Mouse (Mus musculus): ENCODE data around the gene Kars.
A peak's percentile ranks its signal among the peaks of the same experiment; 100 is the strongest.

Gene Kars

GRCm38 (mm10) chr8:111982116-111982515 lies 29.0 kb downstream of the Kars start:
- no peak for DNase-seq (ENCODE audit: low spot score in 2 of 2)

- no peak for DNase-seq (ENCODE audit: low spot score in 2 of 2)
Observed at GRCm38 (mm10) chr8:111978147-111978546, 33.0 kb downstream of the Kars start.

- DNase-seq (ENCODE audit: low spot score in 2 of 2) = no peak
Observed at GRCm38 (mm10) chr8:111976326-111976725, 34.8 kb downstream of the Kars start.

DNA sequence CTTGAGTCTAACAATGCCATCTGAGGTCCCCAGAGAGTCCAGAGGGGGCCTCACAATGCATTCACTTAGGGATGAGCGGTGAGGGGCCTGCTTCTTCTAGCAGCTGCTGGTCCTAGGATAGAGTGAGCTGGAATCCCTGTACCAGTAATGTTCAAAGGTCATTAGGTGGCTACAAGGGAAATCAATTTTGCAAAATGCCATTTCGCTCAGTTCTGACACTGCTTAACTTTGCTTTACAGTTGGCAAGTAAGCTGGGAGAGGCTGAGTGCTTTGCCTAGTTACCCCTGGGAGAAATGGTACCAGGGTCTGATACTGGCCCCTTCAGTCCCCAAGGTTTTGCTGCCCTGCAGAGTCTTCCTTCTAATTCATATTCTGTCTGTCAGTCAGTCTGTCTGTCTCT lies 35.4 kb downstream of the Kars start:
- DNase-seq (ENCODE audit: low spot score in 2 of 2) = no peak

DNA sequence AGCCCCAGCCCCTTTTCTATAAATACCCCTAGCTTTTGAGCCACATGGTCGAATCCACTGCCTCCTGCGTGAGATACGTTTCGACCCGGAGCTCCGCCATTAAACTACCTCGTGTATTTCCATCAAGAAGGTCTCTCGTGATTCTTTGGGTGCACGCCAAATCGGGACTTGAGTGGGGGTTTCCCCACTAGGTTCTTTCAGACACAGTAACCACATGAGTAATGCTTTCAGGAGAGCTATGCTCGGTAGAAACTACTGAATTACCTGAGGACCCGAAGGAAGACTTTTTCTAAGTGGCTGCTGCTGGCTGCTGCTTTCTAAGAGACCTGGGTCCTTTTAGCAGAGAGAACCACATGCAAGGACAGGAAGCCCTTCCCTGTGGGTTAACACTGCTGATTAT lies 37.0 kb downstream of the Kars start:
- DNase-seq (ENCODE audit: low spot score in 2 of 2) = no peak

DNA sequence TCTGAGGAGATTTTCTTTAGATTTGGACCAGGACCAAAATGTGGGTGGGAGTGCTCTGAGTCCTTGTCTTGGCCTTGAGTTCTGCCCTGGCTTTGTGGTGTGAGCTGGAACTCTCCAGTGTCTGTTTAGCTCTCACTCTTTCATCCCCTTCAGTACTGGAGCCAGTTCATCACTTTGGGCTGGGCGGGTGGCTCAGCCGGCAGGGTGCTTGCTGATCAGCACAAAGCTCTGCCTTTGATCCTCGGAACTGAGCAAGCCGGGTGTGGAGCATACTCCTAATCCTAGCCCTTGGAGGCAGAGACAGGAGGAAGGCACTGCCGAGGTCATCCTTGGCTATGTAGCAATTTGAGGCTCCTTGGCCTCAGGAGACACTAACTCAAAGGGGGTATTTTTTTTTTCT lies 42.1 kb downstream of the Kars start:
- DNase-seq (ENCODE audit: low spot score in 2 of 2) = no peak

- DNase-seq (ENCODE audit: low spot score in 2 of 2) = no peak
Observed at GRCm38 (mm10) chr8:111968541-111968940, 42.6 kb downstream of the Kars start.

- DNase-seq (ENCODE audit: low spot score in 2 of 2) = no peak
Observed at GRCm38 (mm10) chr8:111967246-111967870, 43.8 kb downstream of the Kars start.

GRCm38 (mm10) chr8:111964849-111965561 lies 46.1 kb downstream of the Kars start:
- no peak for DNase-seq (ENCODE audit: low spot score in 2 of 2)

DNA sequence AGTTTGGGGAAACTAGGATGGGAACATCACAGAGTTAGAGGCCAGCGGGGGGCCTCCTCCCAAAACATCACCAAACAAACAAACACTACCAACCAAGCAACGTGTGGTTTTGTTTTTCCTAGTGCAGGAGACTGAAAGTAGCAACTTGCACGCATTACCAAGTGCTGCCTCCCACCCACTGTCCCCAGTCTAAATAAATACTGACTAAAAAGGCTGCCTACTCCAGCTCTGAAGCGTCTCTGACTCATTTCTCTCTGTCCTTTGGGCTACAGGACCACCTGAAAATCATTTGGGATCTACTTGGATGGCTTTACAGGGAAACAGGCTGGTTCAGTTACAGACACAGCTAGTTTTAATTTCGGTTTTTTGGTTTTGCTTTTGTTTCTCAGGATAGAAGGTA lies 46.8 kb downstream of the Kars start:
- DNase-seq (ENCODE audit: low spot score in 2 of 2) = no peak

DNA sequence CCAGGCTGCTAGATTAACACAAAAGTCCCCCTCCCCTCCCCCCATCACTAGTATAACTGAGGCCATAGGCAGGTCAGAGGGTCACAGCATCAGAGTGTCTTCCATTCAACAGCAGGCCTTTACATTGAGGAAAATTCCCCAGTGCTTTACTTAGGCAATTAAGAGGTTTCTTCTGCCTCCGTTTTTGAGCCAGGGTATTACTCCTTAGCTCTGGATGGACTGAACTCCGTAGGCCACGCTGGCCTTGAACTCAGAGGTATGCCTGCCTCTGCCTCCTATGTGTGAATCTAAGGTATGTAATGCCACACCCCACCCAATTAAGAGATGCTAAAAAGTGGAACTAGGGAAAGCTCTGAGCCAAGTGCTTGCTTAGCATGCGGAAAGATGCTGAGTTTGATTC lies 47.6 kb downstream of the Kars start:
- no peak for DNase-seq (ENCODE audit: low spot score in 2 of 2)

- no peak for DNase-seq (ENCODE audit: low spot score in 2 of 2)
Observed at GRCm38 (mm10) chr8:111963091-111963490, 48.0 kb downstream of the Kars start.

- no peak for DNase-seq (ENCODE audit: low spot score in 2 of 2)
Observed at GRCm38 (mm10) chr8:111962589-111962988, 48.5 kb downstream of the Kars start.

DNA sequence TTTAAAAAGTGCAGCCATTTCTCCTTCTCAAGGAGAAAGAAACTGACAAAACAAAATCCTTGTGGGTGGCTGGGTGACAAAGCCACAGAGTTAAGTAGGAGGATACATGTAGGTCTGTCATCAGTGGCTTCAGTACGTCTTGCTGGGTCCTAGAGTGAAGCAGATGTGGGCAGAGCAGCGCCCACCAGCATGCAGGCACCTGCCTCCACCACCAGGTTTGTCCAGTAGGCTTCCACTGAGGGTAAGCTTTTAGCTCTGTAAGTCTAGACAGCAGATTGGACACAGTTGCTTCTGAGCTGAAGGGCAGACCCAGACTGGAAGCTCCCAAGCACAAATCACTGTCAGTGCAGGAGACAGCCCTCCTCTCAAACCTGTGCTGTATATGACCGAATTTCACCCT lies 49.8 kb downstream of the Kars start:
- no peak for DNase-seq (ENCODE audit: low spot score in 2 of 2)

DNA sequence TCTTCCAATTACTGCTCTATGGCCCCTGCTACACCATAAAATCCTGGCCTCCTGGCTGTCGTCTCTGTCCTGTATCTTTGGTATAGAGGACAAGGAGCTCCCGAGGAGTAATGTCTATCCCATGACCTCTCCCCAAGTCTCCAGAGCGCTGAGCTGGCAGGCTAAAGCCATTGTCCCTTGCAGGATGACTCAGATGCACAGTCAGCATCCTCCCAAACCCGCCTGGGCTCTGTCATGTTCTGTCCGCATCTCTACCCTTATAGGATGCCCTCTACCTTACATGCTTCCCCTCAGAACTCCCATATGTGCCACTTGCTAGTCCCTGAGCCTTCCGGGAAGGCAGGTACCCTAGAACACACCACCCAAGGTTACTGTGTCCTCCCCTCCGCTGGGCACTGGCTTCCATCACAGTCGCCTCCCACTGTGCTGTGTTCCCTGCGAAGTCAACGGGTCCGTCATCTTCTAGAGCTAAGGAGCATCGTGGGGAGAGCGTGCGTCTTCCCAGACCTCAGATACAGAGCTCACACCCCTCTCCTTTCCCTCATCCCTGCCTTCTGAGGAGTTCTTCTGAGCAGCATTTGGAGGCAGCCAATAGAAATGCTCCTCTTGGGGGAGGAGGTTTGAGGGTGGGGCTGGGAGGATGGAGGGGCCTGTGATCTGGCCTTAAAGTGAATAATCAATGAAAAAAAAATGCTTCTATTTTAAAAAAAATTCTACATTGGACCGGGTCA lies 50.4 kb downstream of the Kars start:
- DNase-seq (ENCODE audit: low spot score in 2 of 2) = no peak

GRCm38 (mm10) chr8:111957231-111957630 lies 53.9 kb downstream of the Kars start:
- no peak for DNase-seq (ENCODE audit: low spot score in 2 of 2)

GRCm38 (mm10) chr8:111955879-111956278 lies 55.2 kb downstream of the Kars start:
- no peak for DNase-seq (ENCODE audit: low spot score in 2 of 2)

DNA sequence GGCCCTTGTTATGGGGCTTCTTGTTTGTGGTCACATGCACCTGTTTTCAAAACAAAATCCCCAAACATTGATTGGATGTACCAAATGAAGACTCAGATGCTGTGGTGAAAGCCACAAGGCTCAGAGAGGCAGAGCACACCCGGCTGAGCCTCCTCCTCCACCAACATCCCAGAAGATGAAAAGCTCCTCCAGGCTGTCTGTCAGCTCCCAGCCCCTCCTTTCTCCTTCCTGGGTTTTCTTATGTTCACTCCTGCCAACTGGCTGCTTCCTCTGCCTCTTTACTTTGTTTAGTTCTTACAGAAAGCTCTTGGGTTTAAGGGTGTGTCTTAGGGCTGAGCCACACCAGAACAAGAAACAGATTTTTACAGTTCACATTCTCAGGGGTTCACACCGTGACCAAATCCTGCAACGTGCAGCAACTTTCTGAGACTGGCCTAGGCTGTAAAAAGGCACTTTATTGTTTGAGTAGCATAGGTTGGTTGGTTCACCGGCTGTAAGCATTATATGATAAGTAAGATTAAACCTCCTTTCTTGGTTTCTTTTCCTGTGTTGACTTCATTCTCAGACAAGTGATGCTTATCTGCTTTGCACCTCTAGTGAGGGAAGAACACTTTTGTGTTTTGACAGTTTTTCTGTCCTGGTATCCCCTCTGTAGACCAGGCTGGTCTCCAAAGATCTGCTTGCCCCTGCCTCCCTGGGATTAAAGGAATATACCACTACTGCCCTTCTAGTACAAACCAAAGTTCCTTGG lies 56.1 kb downstream of the Kars start:
- DNase-seq (ENCODE audit: low spot score in 2 of 2) = peak in 1 of 2 experiments; percentile 7

DNA sequence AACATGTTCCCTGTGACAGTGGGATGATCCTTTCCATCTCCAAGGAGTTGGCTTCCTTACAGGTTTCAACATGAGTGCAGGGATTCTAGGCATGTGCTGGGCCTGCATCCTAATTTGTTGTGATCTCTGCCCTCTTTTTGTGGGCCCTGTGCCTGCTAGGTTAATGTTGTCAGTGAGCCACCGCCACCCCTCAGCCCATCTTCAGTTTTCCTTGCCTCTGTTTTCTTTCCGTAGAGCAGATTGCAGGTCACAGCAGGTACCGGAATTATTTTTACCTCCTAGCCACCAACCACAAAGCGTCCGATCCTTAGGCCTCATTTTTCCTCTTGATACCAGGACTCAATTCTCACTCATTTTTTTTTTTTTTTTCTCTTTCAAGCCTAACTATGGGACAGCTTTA lies 59.2 kb downstream of the Kars start:
- no peak for DNase-seq (ENCODE audit: low spot score in 2 of 2)

- DNase-seq (ENCODE audit: low spot score in 2 of 2) = no peak
Observed at GRCm38 (mm10) chr8:111951317-111951716, 59.8 kb downstream of the Kars start.

DNA sequence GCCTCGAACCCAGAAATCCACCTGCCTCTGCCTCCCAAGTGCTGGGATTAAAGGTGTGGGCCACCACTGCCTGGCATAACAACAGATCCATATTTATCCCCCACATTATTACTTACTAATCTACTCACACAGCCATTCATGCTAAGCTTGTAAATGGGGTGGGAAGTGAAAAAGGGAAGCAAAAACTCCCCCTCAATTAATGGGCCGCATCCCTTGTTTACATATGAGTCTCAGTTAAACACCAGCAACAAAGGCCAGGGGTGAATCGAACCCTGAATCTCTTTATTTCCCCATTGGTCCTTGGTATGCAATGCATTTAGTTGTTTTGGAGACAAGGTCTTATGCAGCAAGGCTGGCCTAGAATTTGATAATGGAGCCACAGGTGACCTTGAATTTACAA lies 60.3 kb downstream of the Kars start:
- no peak for DNase-seq (ENCODE audit: low spot score in 2 of 2)

- DNase-seq (ENCODE audit: low spot score in 2 of 2) = no peak
Observed at GRCm38 (mm10) chr8:111947954-111948353, 63.2 kb downstream of the Kars start.

Measured in heart, adult 9 months (tissue).